Mouse (Mus musculus): Measurements from ENCODE around the gene Snap25. TPM values are rescaled to one million over a fixed set of nuclear protein-coding genes. Genes with fewer than 3 reads are reported as not detected.

The Snap25 gene
- total RNA-seq, 2 experiments from 2014 or later = 2,121 to 2,268 TPM

- TF ChIP-seq CTCF (conservative IDR thresholded peaks at IDR 0.05) = peak; percentile 82
- Histone ChIP-seq H3K4me3 (no peak overlapping the region), H3K27ac (no peak overlapping the region)
- peak; percentile 32 to 68 for DNase-seq (ENCODE audit: low spot score in 2 of 2)
These were observed 7.0 kb downstream of the Snap25 start for GRCm38 (mm10) chr2:136720235-136720634.

GRCm38 (mm10) chr2:136738260-136738659, 25.0 kb downstream of the Snap25 start:
- no peak for TF ChIP-seq CTCF (conservative IDR thresholded peaks at IDR 0.05)
- Histone ChIP-seq H3K4me3 (no peak overlapping the region), H3K27ac (no peak overlapping the region)
- DNase-seq (ENCODE audit: low spot score in 2 of 2) = no peak

DNA sequence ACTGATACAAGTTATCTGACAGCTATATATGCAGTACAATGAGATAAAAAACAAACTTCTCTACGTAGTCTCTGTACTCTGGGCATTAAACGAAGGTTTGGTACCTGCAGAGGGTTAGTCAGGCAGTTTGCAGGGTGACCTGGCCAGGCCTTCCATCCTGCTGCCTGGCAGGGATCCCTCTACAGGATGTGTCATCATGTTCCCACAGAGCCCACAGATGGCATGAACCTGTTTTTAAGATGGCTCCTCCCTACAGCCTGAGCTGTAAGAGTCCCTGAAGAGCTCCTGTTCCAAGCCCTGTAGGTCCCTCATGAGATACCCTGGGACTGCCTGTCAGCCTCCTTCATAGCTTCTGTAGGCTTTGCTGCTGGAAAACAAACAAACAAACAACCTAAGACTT, 29.0 kb downstream of the Snap25 start:
- no peak for DNase-seq (ENCODE audit: low spot score in 2 of 2)
- H3K4me3 ChIP-seq = no peak overlapping the region
- peak overlapping the region; percentile 68 for H3K27ac ChIP-seq
- TF ChIP-seq CTCF (conservative IDR thresholded peaks at IDR 0.05) = no peak

- H3K27ac ChIP-seq = peak overlapping the region; percentile 74
- H3K4me3 ChIP-seq = no peak overlapping the region; the same call in 1 of the 2 replicates
- TF ChIP-seq CTCF (conservative IDR thresholded peaks at IDR 0.05) = no peak
- peak in 1 of 2 experiments; percentile 26 for DNase-seq (ENCODE audit: low spot score in 2 of 2)
These were observed 31.6 kb downstream of the Snap25 start for GRCm38 (mm10) chr2:136744683-136745326.

GRCm38 (mm10) chr2:136745327-136745994, 32.2 kb downstream of the Snap25 start:
- H3K4me3 ChIP-seq = no peak overlapping the region; the same call in 1 of the 2 replicates
- no peak for DNase-seq (ENCODE audit: low spot score in 2 of 2)
- TF ChIP-seq CTCF (conservative IDR thresholded peaks at IDR 0.05) = no peak
- peak overlapping the region; percentile 74 for H3K27ac ChIP-seq

- Histone ChIP-seq H3K27ac (peak overlapping the region; percentile 39; the same call in 1 of the 2 replicates), H3K4me3 (no peak overlapping the region)
- no peak for TF ChIP-seq CTCF (conservative IDR thresholded peaks at IDR 0.05)
- DNase-seq (ENCODE audit: low spot score in 2 of 2) = peak; percentile 29 to 34
These were observed 40.4 kb downstream of the Snap25 start for GRCm38 (mm10) chr2:136753682-136754081.

DNA sequence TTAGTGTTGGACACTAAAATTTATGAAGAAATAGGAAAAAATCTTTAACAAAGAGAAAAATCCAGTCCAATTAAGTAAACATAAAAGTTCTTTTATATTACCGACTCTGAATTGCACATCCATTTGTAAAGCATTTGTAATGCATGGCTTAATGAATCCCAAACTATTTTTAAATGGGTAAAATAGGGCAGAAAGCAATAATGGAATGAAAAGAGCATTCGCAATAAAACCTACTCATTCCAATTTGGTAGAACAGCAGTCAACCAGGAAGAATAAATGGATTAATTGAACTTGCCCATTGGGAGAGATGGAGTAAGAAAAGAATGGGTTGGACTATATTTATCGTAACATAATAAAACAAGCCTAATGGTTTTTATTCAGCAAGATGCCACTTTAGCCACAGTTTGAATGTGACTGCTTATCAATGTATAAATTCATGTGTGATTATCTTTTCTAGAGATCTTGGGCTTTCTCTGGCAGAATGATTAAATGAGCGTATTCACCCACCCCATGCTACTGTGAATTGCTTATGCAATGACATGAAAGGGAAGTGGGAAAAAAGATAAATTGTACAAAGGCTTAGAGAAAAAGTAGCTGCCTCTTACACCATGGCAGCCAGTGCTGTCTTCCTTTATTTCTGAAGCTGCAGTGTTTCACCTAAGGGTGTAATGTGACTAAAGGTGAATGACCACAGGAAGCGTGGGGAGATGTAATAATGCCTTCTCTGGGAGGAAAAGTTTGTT, 45.7 kb downstream of the Snap25 start:
- TF ChIP-seq CTCF (conservative IDR thresholded peaks at IDR 0.05) = no peak
- DNase-seq (ENCODE audit: low spot score in 2 of 2) = no peak
- no peak overlapping the region for H3K27ac ChIP-seq
- no peak overlapping the region for H3K4me3 ChIP-seq

DNA sequence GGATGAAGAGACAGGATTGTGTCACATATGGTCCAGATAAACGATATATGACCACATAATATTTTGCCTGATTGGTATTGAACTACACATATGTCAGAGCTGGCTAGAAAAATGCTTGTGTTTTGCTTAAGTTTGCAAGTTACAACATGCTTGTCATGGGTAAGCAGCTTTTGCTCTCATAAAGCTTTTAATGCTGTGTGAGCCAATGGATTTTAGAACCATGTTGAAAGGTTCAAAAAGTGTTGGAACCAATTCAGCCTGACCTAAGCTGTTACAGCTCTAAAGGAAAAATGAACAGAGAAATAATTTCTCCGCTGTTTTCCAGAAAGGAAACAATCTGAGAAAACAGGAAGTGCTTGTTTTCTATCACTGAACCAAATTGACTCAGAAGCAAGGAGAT, 64.9 kb downstream of the Snap25 start:
- DNase-seq (ENCODE audit: low spot score in 2 of 2) = no peak
- no peak overlapping the region for H3K4me3 ChIP-seq
- H3K27ac ChIP-seq = peak overlapping the region; percentile 88
- no peak for TF ChIP-seq CTCF (conservative IDR thresholded peaks at IDR 0.05)

DNA sequence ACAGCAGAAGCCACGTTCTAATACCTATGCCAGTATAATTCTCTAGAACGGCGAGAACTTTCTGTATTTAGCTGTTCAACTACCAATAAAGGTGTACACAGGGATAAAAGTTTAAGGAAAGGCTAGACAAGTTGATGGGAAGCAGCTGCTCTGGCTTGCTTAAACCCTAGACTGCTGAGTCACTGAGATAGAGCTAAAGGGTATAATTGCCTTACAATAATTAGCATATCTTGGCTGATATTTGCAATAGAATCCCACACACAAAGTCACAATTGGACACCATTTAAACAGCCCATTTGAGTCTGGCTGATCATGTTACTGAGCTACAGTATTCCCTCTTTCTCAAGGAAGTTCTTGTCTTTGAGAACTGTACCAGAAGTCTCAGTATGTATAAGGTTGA, 65.4 kb downstream of the Snap25 start:
- Histone ChIP-seq H3K27ac (peak overlapping the region; percentile 88), H3K4me3 (no peak overlapping the region)
- no peak for DNase-seq (ENCODE audit: low spot score in 2 of 2)
- TF ChIP-seq CTCF (conservative IDR thresholded peaks at IDR 0.05) = no peak

DNA sequence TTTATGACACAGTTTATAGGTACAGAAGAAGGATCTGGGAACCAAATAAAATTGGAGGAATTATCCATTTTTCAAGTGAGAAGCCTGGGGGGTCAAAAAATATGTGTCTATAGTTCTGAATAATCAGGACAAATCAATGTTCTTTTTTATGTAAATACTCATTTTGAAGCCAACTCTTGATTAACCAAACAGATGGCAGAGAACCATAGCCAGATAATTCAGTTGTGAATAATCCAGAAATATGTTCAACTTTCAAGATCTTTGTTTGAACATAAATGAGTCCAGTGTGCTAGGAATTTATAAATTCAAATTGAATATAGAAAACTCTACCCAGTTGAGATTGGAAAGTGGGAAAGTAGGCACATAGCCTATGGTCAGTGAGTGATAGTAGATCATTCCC, 67.0 kb downstream of the Snap25 start:
- TF ChIP-seq CTCF (conservative IDR thresholded peaks at IDR 0.05) = no peak
- no peak overlapping the region for H3K4me3 ChIP-seq
- peak overlapping the region; percentile 88 for H3K27ac ChIP-seq
- no peak for DNase-seq (ENCODE audit: low spot score in 2 of 2)

DNA sequence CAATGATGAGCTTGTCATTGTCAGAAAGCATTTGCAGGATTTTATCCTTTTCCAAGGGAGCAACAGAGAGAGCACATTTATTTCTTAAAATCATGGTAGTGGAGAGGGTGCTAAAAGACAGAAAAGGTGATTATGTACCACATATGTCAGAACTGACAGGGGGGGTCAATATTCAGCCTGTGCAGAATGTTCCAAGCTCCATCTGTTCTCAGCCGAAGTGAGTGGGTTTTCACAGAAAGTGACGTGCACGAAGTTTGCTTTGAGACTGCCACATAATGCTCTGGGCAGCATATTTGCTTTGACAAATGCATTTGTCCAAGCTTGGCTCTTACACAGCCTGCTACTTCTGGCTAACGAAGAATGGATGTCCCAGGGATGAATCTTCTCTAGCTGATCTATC, 71.1 kb downstream of the Snap25 start:
- peak overlapping the region; percentile 75 for H3K27ac ChIP-seq
- H3K4me3 ChIP-seq = no peak overlapping the region
- no peak for TF ChIP-seq CTCF (conservative IDR thresholded peaks at IDR 0.05)
- DNase-seq (ENCODE audit: low spot score in 2 of 2) = peak; percentile 35 to 52

DNA sequence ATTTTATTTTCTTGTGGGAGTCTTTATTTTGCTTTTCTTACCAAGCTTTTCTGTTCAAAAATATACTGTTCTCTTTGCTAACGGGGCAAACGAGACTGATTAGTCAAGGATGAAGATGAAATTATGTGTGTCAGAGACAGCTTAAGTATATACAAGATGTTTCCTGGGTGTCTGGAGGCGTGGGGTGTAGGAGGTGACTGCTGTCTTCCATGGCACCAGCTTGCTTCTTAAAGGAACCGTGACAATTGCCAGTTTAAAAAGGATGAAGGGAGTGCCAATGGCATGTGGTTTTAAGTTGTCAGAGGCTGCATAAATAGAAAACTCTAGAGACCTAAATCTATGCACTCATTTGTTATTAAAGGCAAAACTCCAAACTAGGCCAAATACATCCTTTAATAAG, 75.1 kb downstream of the Snap25 start:
- DNase-seq (ENCODE audit: low spot score in 2 of 2) = peak; percentile 50 to 85
- no peak overlapping the region for H3K4me3 ChIP-seq
- TF ChIP-seq CTCF (conservative IDR thresholded peaks at IDR 0.05) = no peak
- peak overlapping the region; percentile 72 for H3K27ac ChIP-seq

DNA sequence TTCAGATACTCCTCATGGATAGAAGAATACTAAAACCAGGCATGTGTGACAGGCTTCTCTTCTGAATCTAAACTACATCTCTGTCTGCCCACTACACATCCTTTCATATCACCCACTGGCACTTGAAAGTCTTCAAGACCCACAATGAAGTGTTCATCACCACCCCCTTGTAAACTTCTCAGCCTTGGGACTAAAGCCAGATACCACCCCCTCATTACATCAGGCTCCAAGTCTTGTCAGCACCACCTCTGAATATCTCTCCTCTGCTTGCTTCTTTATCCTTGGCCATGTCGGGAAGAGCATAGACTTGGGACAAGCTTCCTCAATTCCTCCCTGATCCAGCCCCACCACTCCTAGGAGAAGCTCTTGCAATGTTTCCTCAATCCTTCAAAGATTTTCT, 83.3 kb downstream of the Snap25 start:
- no peak overlapping the region for H3K27ac ChIP-seq
- no peak for DNase-seq (ENCODE audit: low spot score in 2 of 2)
- H3K4me3 ChIP-seq = no peak overlapping the region
- no peak for TF ChIP-seq CTCF (conservative IDR thresholded peaks at IDR 0.05)
